Mouse (Mus musculus) E14TG2a.4 (cell line): ENCODE measurements around the gene Plekha5.

Experiments
- CTCF ChIP-seq: conservative IDR thresholded peaks from 2 replicates; pipeline ENCODE4 v1.5.1; 2014; ENCODE audit warnings: low read length
- NANOG ChIP-seq: IDR thresholded peaks from 2 replicates; pipeline ENCODE4 v1.6.1; 2014; ENCODE audit warnings: borderline replicate concordance, low read length, mixed read lengths
- POU5F1 ChIP-seq: IDR thresholded peaks from 2 replicates; pipeline ENCODE4 v1.6.1; 2014; ENCODE audit warnings: low read length, borderline replicate concordance

DNA sequence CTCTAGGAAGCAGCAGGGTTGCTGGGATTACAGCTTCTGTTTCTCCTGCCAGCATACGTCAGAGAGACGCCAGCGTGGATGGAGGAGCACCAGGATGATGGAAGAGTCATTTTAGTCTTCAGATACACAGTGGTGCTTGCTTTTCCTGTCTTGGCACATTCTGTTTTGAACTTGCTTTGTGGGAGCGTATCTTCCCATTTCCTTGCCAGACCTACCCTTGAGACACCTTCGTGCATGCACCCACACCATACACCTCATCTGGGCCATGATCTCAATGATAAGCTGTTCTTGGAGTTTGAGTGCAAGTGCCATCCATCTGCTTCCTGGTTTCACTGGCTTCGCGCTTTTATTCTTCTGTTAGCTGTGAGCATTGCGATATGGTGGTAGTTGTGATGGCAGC is 28.9 kb downstream of the Plekha5 start:
- TF ChIP-seq CTCF = no peak
- no peak for TF ChIP-seq POU5F1
- TF ChIP-seq NANOG = no peak
